Mouse (Mus musculus): ENCODE data around the gene Olfr108. TPM values are rescaled to one million over a fixed set of nuclear protein-coding genes. Genes with fewer than 3 reads are reported as not detected.

The Olfr108 gene
- not detected for total RNA-seq (2021)

DNA sequence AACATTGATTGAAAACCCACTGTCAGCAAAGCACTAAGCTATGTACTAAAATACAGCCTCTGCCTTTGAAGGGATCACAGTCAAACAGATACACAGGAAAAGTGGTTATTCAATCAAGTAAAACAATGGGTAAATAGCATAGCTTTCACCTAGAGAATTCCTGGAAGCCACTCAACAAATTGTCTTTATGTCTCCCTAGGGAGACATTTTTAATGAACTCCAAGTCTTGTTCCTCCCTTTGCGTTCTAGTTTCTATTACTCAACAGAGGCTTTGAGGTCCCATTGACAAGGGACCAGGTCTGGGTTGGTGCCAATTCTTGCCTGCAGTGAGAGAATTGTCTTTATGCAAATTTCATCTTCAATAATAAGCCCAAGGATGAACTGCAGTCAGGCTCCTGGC is at the start of gene Olfr108:
Gene Olfr108, plus strand, starts transcription at position 301 of the 400 bp plus-strand sequence.
- DNase-seq (ENCODE audit: extremely low spot score in 1 of 2, low spot score in 1 of 2) = no peak

DNA sequence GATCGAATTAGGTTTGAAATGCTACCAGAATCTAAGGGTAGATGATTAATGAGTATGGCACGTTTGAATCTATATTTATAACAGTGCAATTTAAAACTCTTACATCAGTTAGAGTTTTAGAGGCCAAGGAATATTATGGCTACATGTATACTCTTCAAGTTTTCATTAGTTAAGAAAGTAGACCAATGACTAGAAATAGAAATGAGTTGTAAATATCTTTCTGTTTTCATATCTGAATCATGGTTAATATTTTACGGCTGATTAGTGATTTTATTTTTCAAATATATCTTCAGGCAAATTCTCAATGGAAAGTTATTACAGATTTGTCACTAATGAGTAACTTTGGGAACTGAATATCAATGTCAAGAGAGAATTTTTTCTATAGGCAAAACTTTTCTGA is 46.4 kb upstream of the Olfr108 start, which contains the start of gene Olfr107:
Gene Olfr107, plus strand, starts transcription at position 301 of the 400 bp plus-strand sequence.
- DNase-seq (ENCODE audit: extremely low spot score in 1 of 2, low spot score in 1 of 2) = no peak

DNA sequence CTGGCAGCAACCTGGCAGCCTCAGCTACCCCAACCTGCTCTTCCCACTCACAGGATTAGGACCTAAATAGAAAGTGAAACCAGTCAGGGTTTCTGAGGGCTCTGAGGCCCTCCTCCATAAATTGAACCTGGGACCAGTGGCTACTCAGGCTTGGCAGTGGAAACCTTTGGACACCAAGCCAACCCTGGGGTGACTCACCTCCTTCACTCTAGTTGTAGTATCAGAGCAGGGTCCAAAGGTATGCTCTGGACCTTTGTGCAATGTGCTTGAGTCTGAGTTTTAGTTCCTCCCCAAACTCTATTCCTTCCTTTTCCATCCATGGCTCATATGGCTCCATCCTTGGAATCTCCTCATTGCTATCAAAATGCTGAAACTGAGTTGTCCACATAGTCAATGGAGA is 31.9 kb upstream of the Olfr108 start:
- DNase-seq (ENCODE audit: extremely low spot score in 1 of 2, low spot score in 1 of 2) = no peak

- no peak for DNase-seq (ENCODE audit: extremely low spot score in 1 of 2, low spot score in 1 of 2)
These were observed 13.3 kb downstream of the Olfr108 start, which contains the start of gene Olfr109 for GRCm38 (mm10) chr17:37458616-37459015. Gene Olfr109, plus strand, starts transcription at chr17:37458916.

DNA sequence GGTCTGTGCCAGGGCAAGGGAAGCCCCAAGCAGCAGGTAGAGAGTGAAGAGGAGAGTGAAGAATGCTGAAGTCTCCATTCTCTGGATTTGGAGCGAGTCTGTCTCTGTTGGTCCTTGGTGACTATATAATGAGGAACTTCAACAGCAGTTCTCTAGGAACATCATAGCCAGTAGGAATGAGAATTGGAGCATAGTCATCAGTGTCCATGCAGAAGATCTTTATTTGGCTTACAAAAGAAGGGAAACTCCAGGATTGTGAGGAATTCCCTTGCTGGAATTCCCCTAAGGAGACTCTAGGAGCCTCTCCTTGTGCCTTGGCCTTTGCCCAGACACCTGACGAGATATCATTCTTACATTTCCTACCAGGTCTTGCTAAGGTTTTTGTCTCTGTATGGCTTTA is 38.2 kb downstream of the Olfr108 start, which contains the start of gene H2-M2:
Gene H2-M2, minus strand, starts transcription at position 101 of the 400 bp plus-strand sequence.
- no peak for DNase-seq (ENCODE audit: extremely low spot score in 1 of 2, low spot score in 1 of 2)

DNA sequence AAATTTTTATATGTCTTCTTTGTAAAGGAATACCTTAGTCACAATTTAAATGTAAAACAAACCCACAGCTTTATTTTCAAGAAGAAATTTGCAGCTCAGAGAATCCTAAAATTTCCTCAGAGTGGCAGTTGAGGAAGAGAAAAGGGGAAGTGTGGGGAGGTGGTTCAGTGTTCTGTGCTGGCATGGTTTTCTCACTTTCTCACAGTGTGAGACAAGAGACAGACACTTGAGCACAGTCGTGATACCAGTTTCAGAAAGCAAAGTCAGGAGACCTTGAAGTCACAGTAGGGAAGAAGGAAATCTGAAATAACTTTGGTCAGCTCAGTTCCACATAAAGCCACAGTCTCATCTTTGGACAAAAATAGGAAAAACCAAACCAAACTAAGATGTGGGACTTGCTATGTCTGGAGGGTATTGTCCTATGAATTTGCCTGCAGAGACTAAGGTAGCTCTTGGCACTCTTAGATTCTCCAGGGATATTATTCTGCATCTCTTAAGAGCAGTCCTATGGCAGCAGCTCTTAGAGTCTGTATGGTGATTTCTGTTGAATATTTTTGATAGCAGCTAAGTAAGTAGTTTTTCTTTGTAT is 46.7 kb downstream of the Olfr108 start, which contains the start of gene Olfr110:
Gene Olfr110, plus strand, starts transcription at position 539 of the 589 bp plus-strand sequence.
- DNase-seq (ENCODE audit: extremely low spot score in 1 of 2, low spot score in 1 of 2) = no peak

Other genes starting within 250 kb of the Olfr108 start
- not detected for gene Olfr94, start 244.5 kb upstream of the Olfr108 start, total RNA-seq (2021)
- gene Olfr95, start 232.4 kb upstream of the Olfr108 start, total RNA-seq (2021) = not detected
- gene Olfr96, start 225.3 kb upstream of the Olfr108 start, total RNA-seq (2021) = not detected
- gene Olfr97, start 208.2 kb upstream of the Olfr108 start, total RNA-seq (2021) = not detected
- not detected for gene Olfr98, start 181.7 kb upstream of the Olfr108 start, total RNA-seq (2021)
- 1 to 10 TPM; 1.2 to 2.2 TPM for gene H2-M3, start 175.3 kb upstream of the Olfr108 start, total RNA-seq (2021)
- gene Olfr99, start 162.0 kb upstream of the Olfr108 start, total RNA-seq (2021) = not detected
- not detected for gene Olfr101, start 141.2 kb upstream of the Olfr108 start, total RNA-seq (2021)
- gene Olfr102, start 128.4 kb upstream of the Olfr108 start, total RNA-seq (2021) = not detected
- gene Olfr103, start 105.8 kb upstream of the Olfr108 start, total RNA-seq (2021) = not detected
- not detected for gene Olfr104-ps, start 85.9 kb upstream of the Olfr108 start, total RNA-seq (2021)
- not detected for gene Olfr105-ps, start 66.4 kb upstream of the Olfr108 start, total RNA-seq (2021)
- not detected for gene Olfr106-ps, start 55.1 kb upstream of the Olfr108 start, total RNA-seq (2021)
- not detected for gene Olfr107, start 46.3 kb upstream of the Olfr108 start, total RNA-seq (2021)
- not detected for gene Olfr109, start 13.4 kb downstream of the Olfr108 start, total RNA-seq (2021)
- gene H2-M2, start 38.1 kb downstream of the Olfr108 start, total RNA-seq (2021) = not detected
- gene Olfr110, start 47.0 kb downstream of the Olfr108 start, total RNA-seq (2021) = not detected
- not detected for gene Olfr111, start 62.5 kb downstream of the Olfr108 start, total RNA-seq (2021)
- not detected for gene Olfr112, start 124.0 kb downstream of the Olfr108 start, total RNA-seq (2021)
- gene Olfr113, start 132.2 kb downstream of the Olfr108 start, total RNA-seq (2021) = not detected
- gene Olfr114, start 147.3 kb downstream of the Olfr108 start, total RNA-seq (2021) = not detected
- not detected for gene Olfr115, start 181.6 kb downstream of the Olfr108 start, total RNA-seq (2021)
- gene Olfr116, start 181.7 kb downstream of the Olfr108 start, total RNA-seq (2021) = not detected
- gene Olfr117, start 218.3 kb downstream of the Olfr108 start, total RNA-seq (2021) = not detected
- gene Olfr118, start 221.5 kb downstream of the Olfr108 start, total RNA-seq (2021) = not detected

All from layer of hippocampus, postnatal 25 days (tissue).